Mouse (Mus musculus): ENCODE data around the gene Rnf113a1. TPM values are rescaled to one million over a fixed set of nuclear protein-coding genes. Genes with fewer than 3 reads are reported as not detected.
"Not testable (repeated sequence)": the region's sequence is repeated elsewhere in the genome, so short reads cannot be mapped to it uniquely, and the experiment has no call there.

The Rnf113a1 gene
- polyA plus RNA-seq, 1 experiment, result 3.0 TPM

- H3K4me2 ChIP-seq (ENCODE audit: low read depth), result peak overlapping the region; percentile 72
- H3K27me3 ChIP-seq (ENCODE audit: control insufficient read depth, insufficient read depth, insufficient read length), result no peaks in the 10 kb centered on the region
- no peaks in the 10 kb centered on the region for H3K36me3 ChIP-seq (ENCODE audit: control insufficient read depth, insufficient read depth)
- TF ChIP-seq CEBPB (IDR thresholded peaks at IDR 0.05; ENCODE audit: insufficient read depth, poor library complexity, severe bottlenecking) (no peak), USF1 (IDR thresholded peaks at IDR 0.05; ENCODE audit: low read depth) (no peak), POLR2AphosphoS2 (IDR thresholded peaks at IDR 0.05; ENCODE audit: insufficient read length, low read depth) (no peak), MYOD1 (IDR thresholded peaks at IDR 0.05; ENCODE audit: control insufficient read depth in 1 of 3, insufficient read length in 2 of 3, low read depth in 2 of 3) (no peak)
- no peak overlapping the region for H3ac ChIP-seq (ENCODE audit: control insufficient read depth, insufficient read length)
- peak overlapping the region; percentile 65 for H3K4me3 ChIP-seq
- no peaks in the 10 kb centered on the region for H3K79me2 ChIP-seq (ENCODE audit: control insufficient read depth, insufficient read depth)
These were observed 817 bp downstream of the Rnf113a1 start for GRCm38 (mm10) chrX:37191744-37192379.

DNA sequence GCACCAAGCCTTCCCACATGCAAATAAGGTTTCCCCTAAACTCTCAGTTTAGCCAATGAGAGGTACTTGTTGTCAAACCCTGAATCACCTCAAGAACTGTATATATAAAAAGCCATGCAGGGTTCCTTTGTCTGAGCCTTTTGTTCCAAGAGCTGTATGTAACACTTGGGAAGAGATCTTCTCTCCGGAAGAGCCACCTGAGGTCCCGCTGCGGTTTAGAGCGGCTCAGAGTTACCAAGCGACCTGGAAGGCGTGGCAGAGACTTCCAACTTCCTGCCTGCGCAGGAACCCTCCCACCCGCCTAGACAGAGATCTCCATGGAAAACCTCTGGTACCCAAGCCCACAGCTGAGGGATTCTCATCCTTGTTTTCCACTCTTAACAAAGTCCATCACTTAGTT, 7.6 kb downstream of the Rnf113a1 start:
- TF ChIP-seq MAX (IDR thresholded peaks at IDR 0.05; ENCODE audit: low read depth) (no peak), REST (IDR thresholded peaks at IDR 0.05; ENCODE audit: insufficient read depth, insufficient read length) (no peak), MYOG (IDR thresholded peaks at IDR 0.05; ENCODE audit: control insufficient read depth in 1 of 3, insufficient read depth in 1 of 3, insufficient read length in 2 of 3, low read depth in 2 of 3) (no peak), TCF12 (IDR thresholded peaks at IDR 0.05; ENCODE audit: insufficient read depth, poor library complexity, severe bottlenecking) (no peak), MYOD1 (IDR thresholded peaks at IDR 0.05; ENCODE audit: control insufficient read depth in 1 of 3, insufficient read length in 2 of 3, low read depth in 2 of 3) (no peak), E2F4 (IDR thresholded peaks at IDR 0.05; ENCODE audit: insufficient read depth) (no peak), CEBPB (IDR thresholded peaks at IDR 0.05; ENCODE audit: insufficient read depth, poor library complexity, severe bottlenecking) (no peak), TCF3 (IDR thresholded peaks at IDR 0.05; ENCODE audit: insufficient read length, low read depth) (no peak), POLR2A (IDR thresholded peaks at IDR 0.05; ENCODE audit: insufficient read length, low read depth) (no peak), SRF (IDR thresholded peaks at IDR 0.05; ENCODE audit: control insufficient read depth, insufficient read length, low read depth) (no peak), USF1 (IDR thresholded peaks at IDR 0.05; ENCODE audit: low read depth) (no peak), POLR2AphosphoS2 (IDR thresholded peaks at IDR 0.05; ENCODE audit: insufficient read length, low read depth) (no peak)

DNA sequence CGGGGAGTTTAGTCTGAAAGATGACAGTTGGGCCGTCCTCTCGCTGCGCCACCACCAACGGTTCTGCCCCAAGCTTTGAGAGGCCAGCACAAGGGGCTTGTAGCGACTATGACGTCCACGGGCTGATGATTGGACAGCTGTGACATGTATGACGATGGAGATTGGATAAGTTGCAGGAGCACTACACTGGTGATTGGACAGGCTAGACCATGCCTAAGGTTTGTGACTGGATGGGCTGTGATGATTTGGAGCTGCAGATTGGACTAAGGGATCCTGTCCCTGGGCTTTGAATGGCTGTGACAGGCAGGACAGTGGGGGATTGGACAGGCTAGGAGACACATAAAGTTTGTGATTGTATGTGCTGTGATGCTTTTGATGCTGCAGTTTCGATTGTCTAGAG, 19.9 kb downstream of the Rnf113a1 start, which contains the start of gene Gm9:
Gm9 (minus strand) TSS at position 101 of the 400 bp plus-strand sequence.
- Histone ChIP-seq H3K4me3 (no peak within 1 kb of the TSS), H3K36me3 (ENCODE audit: control insufficient read depth, insufficient read depth) (no peaks in the 10 kb centered on the region), H3K79me2 (ENCODE audit: control insufficient read depth, insufficient read depth) (no peaks in the 10 kb centered on the region), H3K27me3 (ENCODE audit: control insufficient read depth, insufficient read depth, insufficient read length) (peaks cover 5% of the 10 kb centered on the region), H3K4me2 (ENCODE audit: low read depth) (no peak within 1 kb of the TSS), H3ac (ENCODE audit: control insufficient read depth, insufficient read length) (no peak within 1 kb of the TSS)
- no peak for TF ChIP-seq E2F4 (IDR thresholded peaks at IDR 0.05; ENCODE audit: insufficient read depth)

More for the DNA sequence above, 7.6 kb downstream of the Rnf113a1 start:
- H3ac ChIP-seq (ENCODE audit: control insufficient read depth, insufficient read length), result no peak overlapping the region
- H3K79me2 ChIP-seq (ENCODE audit: control insufficient read depth, insufficient read depth), result no peaks in the 10 kb centered on the region
- no peaks in the 10 kb centered on the region for H3K27me3 ChIP-seq (ENCODE audit: control insufficient read depth, insufficient read depth, insufficient read length)
- no peak overlapping the region for H3K4me2 ChIP-seq (ENCODE audit: low read depth)
- no peak overlapping the region for H3K4me3 ChIP-seq
- H3K36me3 ChIP-seq (ENCODE audit: control insufficient read depth, insufficient read depth), result no peaks in the 10 kb centered on the region

GRCm38 (mm10) chrX:37222158-37222557, 31.1 kb downstream of the Rnf113a1 start, which contains the start of gene Rhox1:
Gene Rhox1 (minus strand): TSS chrX:37222258.
- not testable (repeated sequence) for H3K4me2 ChIP-seq (ENCODE audit: low read depth); H3K27me3 ChIP-seq (ENCODE audit: control insufficient read depth, insufficient read depth, insufficient read length); H3K36me3 ChIP-seq (ENCODE audit: control insufficient read depth, insufficient read depth); H3K79me2 ChIP-seq (ENCODE audit: control insufficient read depth, insufficient read depth); H3K4me3 ChIP-seq; H3ac ChIP-seq (ENCODE audit: control insufficient read depth, insufficient read length)

Other genes with a start within 250 kb of the Rnf113a1 start
- 8.3 TPM for gene Sept6, start 199.5 kb upstream of the Rnf113a1 start, polyA plus RNA-seq (2012; fragmentation: generic; extraction: Trizol)
- not detected for gene Sowahd, start 142.4 kb upstream of the Rnf113a1 start, polyA plus RNA-seq (2012; fragmentation: generic; extraction: Trizol)
- 2,053 TPM for gene Rpl39, start 105.8 kb upstream of the Rnf113a1 start, polyA plus RNA-seq (2012; fragmentation: generic; extraction: Trizol)
- gene Upf3b, start 80.9 kb upstream of the Rnf113a1 start, polyA plus RNA-seq (2012; fragmentation: generic; extraction: Trizol), result 2.8 TPM
- gene Nkap, start 64.5 kb upstream of the Rnf113a1 start, polyA plus RNA-seq (2012; fragmentation: generic; extraction: Trizol), result 2.3 TPM
- gene Akap14, start 22.4 kb upstream of the Rnf113a1 start, polyA plus RNA-seq (2012; fragmentation: generic; extraction: Trizol), result not detected
- gene Ndufa1, start 82 bp upstream of the Rnf113a1 start, polyA plus RNA-seq (2012; fragmentation: generic; extraction: Trizol), result 250 TPM
- gene Gm9, start 19.8 kb downstream of the Rnf113a1 start, polyA plus RNA-seq (2012; fragmentation: generic; extraction: Trizol), result not detected
- not detected for gene Rhox1, start 31.0 kb downstream of the Rnf113a1 start, polyA plus RNA-seq (2012; fragmentation: generic; extraction: Trizol)
- gene Rhox2a, start 53.7 kb downstream of the Rnf113a1 start, polyA plus RNA-seq (2012; fragmentation: generic; extraction: Trizol), result not detected
- not detected for gene Rhox3a, start 58.7 kb downstream of the Rnf113a1 start, polyA plus RNA-seq (2012; fragmentation: generic; extraction: Trizol)
- gene Rhox4a, start 74.1 kb downstream of the Rnf113a1 start, polyA plus RNA-seq (2012; fragmentation: generic; extraction: Trizol), result not detected
- not detected for gene Rhox3a2, start 188.8 kb downstream of the Rnf113a1 start, polyA plus RNA-seq (2012; fragmentation: generic; extraction: Trizol)
- gene Rhox4a2, start 199.6 kb downstream of the Rnf113a1 start, polyA plus RNA-seq (2012; fragmentation: generic; extraction: Trizol), result not detected
- not detected for gene Rhox2b, start 220.8 kb downstream of the Rnf113a1 start, polyA plus RNA-seq (2012; fragmentation: generic; extraction: Trizol)
- gene Rhox4b, start 241.2 kb downstream of the Rnf113a1 start, polyA plus RNA-seq (2012; fragmentation: generic; extraction: Trizol), result not detected